Mouse (Mus musculus) embryo, embryonic 9.5 days (tissue): Measurements from ENCODE around the gene Hyal2.

Source experiments
- DNase-seq: peaks from one replicate; pipeline ENCODE4 v3.0.0-alpha.2; 2017; ENCODE audit errors: extremely low spot score

Hyal2 gene

DNA sequence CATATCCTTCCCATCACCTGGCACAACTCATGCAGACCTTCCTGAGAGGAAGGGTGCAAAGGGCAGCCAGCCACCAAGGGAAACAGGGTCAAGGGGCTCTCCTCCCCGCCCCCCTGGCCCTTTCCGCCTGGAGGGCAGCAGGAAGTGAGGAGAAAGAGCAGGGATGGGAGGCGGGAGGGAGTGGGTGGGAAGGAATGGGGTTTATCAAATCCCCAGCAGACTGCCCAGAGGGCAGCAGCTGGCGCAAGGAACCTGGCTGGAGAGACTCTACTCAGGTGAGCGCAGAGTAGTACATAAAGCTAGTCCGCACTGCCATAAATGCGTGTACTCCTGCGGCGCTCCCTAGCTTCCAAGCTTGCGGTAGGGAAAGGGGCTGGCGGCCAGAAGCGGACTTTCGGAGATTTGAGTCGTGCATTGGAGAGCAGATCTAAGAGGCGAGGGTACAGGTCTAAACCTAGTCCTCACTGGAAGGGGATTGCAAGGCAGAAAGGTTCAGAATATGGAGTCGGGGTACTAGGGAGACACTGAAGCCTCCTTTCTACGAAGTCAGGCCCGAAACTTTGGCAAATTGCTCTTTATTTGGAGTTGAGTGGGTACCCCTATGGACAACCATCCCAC is at the start of gene Hyal2:
Hyal2 (plus strand) TSS at position 244 of the 618 bp plus-strand sequence.
- DNase-seq: peak; percentile 48

DNA sequence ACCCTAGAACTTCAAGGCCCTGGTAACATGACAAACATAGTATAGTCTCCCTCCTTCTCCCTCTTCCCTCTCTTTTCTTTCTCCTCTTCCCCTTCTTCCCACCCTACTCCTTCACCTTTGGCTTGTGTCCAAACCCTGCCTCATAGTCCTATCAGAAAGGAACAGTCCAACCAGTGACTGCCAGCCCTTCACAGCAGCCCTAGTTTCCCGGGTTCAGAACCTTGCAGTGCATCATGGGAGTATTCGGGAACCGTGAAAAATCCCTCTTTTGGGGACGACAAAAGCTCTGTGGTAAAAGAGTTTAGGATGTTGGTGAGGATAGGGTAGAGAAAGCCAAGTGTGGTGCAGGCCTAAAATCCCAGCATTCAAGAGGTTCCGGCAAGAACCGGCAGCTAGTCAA is 47.4 kb upstream of the Hyal2 start:
- DNase-seq: no peak

DNA sequence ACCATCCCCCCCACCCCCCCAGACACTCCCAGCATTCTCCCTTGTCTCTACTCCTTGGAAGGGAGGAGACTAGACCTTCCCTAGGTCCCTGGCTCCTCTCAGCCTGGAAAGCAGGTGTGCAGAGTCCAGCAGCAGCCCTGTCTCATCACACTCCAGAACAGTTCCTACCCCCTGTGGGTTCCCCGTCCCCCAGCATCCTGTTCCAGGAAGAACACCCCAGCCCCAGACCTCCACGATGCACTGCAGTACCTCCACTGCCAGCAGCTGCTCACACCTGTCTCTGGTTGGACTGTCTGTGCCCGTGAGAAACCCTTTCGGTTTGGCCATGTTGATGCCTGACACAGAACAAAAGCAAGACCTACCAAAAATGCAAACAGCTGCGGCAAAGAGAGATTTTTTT is 46.6 kb upstream of the Hyal2 start:
- DNase-seq: no peak

DNA sequence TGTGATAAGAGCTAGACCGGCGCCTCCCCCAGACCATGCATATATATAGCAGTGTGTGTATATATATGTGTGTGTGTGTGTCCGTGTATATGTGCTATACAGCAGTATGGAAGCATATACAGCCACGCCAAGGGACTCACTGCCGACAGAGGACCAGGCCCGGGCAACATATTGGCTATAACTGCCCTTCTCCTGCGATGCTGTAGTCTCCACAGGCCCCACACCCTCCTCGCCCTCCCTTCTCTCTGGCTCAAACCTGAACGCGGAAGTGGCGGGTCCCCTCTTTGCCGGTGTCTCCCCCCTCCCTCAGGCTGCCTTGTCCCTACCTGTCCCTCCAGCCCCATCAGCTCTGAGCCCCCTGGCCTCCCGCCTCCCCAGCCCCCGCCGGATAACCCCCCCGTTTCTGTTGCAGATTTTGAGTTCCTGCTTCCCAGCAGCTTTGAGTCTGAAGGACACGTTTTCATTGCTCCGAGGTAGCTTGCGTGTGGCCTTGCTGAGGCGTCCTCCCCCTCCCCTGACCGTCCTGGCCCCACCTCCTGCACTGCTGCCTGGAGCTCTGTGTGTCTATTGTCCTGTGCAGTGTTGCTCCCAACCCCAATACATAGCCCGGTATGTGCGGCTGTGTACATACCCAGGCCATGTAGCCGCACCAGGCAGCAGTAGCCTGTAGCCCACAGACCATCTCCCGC is 45.9 kb upstream of the Hyal2 start:
- peak; percentile 33 for DNase-seq

GRCm38 (mm10) chr9:107522400-107522711 is 45.4 kb upstream of the Hyal2 start:
- DNase-seq: no peak

GRCm38 (mm10) chr9:107526198-107527026 is 41.3 kb upstream of the Hyal2 start:
- peak; percentile 95 for DNase-seq

DNA sequence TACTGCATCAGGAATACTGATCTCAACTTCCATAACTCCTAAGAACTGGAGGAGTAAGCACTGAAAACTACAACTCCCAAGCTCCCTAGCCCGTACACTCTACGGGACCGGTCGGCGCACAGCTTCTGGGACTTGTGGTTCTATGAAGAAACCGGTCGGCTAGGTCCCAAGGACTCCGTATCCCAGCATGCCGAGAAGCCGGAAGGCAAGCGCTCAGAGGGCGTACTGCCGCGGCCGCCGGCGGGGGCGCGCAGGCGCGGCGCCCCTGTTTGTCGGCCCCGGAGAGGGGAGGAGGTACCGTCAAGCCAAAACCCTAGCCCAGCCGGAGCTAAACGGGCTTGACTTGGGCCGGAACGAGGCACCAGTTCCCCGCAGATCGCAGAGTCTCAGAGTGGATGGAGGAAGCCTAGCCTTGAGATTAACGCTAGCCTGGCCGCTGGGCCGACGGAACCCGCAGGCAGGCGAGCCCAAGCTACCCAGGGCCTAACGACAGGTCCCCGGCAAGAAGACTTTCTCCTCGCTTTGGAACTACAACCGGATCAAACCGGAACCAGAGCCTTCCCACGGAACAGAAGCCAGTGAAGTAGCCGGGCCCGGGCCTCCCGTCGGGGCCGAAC is 33.8 kb upstream of the Hyal2 start, which contains the start of gene Tmem115:
Tmem115 (plus strand) TSS at position 155 of the 617 bp plus-strand sequence.
- peak; percentile 87 for DNase-seq

GRCm38 (mm10) chr9:107534408-107535202 is 33.1 kb upstream of the Hyal2 start:
- no peak for DNase-seq

DNA sequence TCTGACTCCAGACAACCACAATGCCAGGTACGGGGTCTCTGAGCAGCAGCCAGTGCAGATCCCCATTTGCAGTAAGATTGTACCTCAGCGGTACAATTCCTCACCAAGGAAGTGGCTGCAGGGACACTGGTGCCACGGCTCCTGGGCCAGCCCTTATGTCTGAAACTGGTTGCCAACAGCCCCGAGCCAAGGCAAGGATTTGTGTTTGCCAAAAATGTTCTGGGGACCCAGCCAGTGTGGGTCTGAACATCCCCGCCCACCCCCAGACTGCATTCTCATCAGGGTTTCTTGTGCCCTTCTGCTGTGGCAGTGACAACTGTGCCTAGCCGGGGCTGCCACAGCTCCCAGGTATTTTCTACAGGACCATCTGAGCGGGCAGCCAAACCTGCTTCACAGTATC is 29.5 kb upstream of the Hyal2 start:
- DNase-seq: no peak

GRCm38 (mm10) chr9:107538711-107539110 is 29.0 kb upstream of the Hyal2 start:
- DNase-seq: no peak

- no peak for DNase-seq
Measured at GRCm38 (mm10) chr9:107539940-107540339, 27.8 kb upstream of the Hyal2 start.

GRCm38 (mm10) chr9:107540420-107540819 is 27.3 kb upstream of the Hyal2 start:
- no peak for DNase-seq

GRCm38 (mm10) chr9:107541005-107541404 is 26.7 kb upstream of the Hyal2 start:
- DNase-seq: no peak

- DNase-seq: peak; percentile 96
Measured at GRCm38 (mm10) chr9:107541474-107542351, 26.0 kb upstream of the Hyal2 start, which contains the start of the genes Cyb561d2 and Nprl2. TSS of gene Cyb561d2 (minus strand) at chr9:107542193. TSS of gene Nprl2 (plus strand) at chr9:107542226.

DNA sequence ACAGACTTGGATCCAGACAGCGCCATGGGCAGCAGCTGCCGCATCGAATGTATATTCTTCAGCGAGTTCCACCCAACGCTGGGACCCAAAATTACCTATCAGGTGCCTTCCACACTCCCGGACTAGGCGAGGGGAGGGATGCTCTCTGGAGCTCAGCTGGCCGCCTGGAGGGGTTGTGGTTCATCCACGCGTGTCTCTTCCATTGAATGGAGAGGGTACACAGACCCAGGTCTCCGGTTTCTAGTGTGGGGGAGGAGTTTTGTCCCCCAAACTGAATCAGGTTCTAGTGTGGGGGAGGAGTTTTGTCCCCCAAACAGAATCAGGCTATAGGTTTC is 25.4 kb upstream of the Hyal2 start:
- no peak for DNase-seq

- no peak for DNase-seq
Measured at GRCm38 (mm10) chr9:107542721-107543120, 25.0 kb upstream of the Hyal2 start.

- no peak for DNase-seq
Measured at GRCm38 (mm10) chr9:107543299-107543698, 24.4 kb upstream of the Hyal2 start.

- no peak for DNase-seq
Measured at GRCm38 (mm10) chr9:107544196-107544700, 23.5 kb upstream of the Hyal2 start.

- DNase-seq: no peak
Measured at GRCm38 (mm10) chr9:107544729-107545128, 23.0 kb upstream of the Hyal2 start.

DNA sequence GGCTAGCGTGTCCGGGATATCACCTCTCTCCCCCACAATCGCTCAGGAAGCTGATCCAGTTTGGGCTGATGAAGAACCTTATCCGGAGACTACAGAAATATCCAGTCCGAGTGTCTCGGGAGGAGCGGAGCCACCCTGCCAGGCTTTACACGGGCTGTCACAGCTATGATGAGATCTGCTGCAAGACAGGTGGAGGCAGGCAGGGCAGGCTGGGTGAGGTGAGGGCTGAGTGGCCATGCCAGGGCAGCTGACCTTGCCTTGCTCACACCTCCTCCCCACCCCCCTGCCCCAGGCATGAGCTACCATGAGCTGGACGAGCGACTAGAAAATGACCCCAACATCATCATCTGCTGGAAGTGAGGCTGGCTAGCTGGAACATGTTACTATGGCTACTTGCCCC is 22.5 kb upstream of the Hyal2 start:
- DNase-seq: no peak
